Mouse (Mus musculus) megakaryocyte-erythroid progenitor cell, adult 5 weeks (primary cell): Measurements from ENCODE around the gene Vamp2. TPM values are rescaled to one million over a fixed set of nuclear protein-coding genes. Genes with fewer than 3 reads are reported as not detected.

Source experiments
- polyA plus RNA-seq: library from polyadenylated mRNA; stranded (reverse); fragments of >175 nt; gene quantifications from 2 replicates; pipeline ENCODE4 v1.2.3, GENCODE M21; 2012

Vamp2 gene
- 65.9 and 86.0 TPM in 2 replicates for polyA plus RNA-seq

DNA sequence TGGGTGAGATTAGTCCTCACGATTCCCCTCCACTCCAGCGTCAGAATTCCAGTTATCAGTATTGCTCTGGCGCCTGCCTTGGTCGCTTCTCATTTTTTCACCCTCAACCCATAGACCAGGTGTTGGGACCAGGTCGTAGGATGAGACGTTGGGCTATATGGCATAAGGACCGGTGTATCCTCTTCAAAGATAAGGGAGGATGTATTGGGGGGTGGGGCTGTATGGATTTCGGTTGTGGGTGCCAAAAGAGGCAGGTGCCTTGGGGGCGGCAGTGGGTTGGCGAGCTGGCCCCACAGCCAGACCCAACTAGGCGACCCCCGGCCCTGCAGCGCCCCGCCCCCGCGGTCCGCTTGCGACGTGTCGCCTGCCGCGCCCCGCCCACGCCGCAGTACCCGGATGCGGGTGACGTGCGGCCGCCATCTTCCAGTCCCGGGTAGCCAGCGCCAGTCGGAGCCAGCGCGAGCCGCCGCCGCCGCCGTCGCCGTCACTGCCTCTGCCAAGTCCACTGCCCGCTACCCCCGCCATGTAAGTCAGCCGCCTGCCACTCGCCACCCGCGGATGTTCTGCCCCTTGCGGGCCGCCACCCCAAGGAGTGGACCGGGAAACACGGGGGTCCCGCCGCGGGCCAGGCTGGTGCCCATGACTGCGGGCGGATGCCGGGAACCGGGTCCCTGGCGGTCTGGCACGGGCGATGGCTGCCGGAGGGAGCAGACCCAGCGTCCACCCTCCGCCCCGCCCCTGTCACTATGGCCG lies at the start of gene Vamp2:
TSS of gene Vamp2 (plus strand) at position 388 of the 753 bp plus-strand sequence.

DNA sequence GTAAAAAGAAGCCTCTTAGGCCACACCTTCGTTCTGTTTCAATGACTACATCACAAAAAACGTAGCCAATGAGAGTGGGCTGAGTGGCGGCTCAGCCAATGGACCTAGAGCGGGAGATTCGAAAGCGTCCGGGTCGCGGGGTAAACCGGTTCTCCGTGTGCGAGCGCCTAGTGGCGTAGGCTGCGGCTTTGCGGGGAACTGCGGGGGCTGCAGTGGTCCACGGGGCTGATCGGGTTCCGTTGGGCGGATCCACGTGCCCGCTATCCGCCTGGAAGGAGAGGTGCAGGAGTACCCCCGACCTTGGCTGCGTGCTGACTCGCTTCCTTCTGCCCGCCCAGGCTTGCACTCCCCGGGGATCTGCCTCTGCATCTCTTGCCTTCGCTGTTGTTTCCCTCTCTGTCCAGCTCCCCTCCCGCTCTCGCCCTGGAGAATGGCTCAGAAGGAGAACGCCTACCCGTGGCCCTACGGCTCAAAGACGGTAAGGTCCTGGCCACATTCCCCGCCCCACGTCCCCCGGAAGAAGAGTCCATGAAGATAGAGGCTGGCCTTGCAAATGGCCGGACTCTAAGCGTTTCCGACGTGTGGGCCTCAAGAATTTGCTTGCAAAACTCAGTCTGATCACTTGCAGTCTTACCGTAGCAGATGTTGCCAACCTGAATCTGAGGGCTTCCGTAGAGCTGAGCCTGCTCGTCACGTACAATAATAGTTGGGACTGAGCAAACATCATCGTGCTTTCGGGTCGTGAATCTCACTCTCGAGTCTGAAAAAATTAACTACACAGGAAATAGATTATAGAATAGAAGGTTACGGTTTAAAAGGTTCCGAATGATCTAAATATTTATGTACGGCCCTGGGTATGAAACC lies 42.5 kb upstream of the Vamp2 start, which contains the start of gene Aurkb:
TSS of gene Aurkb (plus strand) at position 117 of the 864 bp plus-strand sequence.

GRCm38 (mm10) chr11:69059357-69059974 lies 28.8 kb upstream of the Vamp2 start, which contains the start of gene Borcs6:
Borcs6 (plus strand) TSS chr11:69059717.

DNA sequence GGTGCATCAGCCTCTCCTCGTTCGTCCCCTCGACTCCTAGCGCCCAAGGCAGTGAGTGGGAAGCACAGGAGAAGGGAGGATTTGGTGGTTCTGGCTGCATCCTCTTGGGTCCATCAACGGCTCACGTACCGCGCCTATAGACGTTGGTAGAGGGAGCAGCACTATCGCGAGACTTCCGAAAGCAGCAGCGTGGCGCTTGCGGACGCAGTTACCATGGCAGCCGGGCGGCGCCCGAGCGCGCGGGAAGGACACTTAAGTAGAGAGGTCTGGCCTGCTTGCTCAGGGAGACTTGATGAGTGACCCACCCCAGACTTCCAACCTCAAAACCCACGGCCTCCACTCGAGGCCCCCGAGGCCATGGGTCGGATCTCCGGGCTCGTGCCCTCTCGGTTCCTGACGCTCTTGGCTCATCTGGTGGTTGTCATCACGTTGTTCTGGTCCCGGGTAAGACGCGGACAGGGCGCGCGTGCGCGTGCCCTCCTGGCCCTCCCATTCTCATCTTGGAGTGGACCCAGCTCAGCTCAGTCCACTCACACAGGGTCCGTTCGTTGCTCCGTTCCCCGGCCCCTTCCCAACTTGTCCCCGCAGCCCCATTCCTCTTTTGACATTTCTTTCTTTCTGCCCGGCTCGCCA lies 17.6 kb upstream of the Vamp2 start, which contains the start of gene Tmem107:
TSS of gene Tmem107 (plus strand) at position 217 of the 633 bp plus-strand sequence.

GRCm38 (mm10) chr11:69094697-69095429 lies 6.6 kb downstream of the Vamp2 start, which contains the start of gene Per1:
Per1 (plus strand) TSS chr11:69095217.

DNA sequence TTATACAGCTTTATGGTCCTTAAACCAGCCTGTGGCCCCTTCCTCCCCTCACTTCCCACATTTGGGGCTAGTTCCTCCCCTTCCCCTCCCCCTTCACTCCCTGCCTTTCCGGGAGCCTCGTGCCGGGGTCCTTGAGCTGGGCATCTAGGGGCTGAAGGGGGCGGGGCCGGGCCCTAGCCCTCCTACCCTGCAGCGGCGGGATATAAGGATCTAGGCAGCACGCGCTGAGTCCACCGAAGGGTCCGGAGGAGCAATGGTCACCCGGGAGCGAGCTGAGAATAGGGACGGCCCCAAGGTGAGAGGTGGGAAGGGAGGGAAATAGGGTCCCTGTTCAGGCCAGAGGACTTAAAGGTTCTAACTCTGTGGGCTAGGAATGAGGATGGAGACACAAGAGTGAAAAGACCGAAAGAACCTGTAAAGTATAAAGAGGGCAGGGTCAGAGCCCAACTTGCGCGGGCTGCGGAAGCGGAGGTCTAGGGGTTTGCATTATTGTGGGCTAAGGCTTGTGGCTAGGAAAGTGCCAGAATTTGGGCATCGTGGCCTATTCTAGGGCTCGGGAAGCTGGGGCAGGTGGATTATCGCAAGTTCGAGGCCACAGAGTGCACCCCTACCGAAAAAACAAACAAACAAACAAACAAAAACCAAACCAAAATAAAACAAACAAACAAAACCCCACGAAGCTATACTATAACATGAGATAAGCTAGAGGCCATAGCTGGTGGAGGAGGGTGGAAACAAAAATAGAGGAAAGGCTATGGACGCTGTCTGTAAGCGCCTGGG lies 32.1 kb downstream of the Vamp2 start, which contains the start of gene Hes7:
TSS of gene Hes7 (plus strand) at position 184 of the 780 bp plus-strand sequence.

DNA sequence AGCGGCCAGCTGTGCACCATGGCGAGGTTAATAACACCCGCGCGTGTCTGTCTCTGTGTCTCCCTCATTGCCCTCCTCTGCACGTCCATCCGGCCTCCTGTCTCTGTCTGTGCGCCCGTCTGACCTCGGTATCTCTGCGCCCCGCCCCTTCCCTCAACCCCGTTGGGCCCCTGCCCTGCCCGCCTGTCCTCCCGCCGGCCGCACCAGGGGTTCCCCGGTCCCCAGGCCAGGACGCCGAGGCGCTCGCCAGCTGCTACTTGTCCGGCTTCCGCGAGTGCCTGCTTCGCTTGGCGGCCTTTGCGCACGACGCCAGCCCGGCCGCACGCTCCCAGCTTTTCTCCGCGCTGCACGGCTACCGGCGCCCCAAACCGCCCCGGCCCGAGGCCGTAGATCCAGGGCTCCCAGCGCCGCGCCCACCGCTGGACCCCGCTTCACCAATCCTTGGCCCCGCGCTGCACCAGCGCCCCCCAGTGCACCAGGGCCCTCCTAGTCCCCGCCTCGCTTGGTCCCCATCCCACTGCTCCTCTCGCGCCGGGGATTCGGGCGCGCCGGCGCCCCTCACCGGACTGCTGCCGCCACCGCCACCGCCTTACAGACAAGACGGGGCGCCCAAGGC lies 34.2 kb downstream of the Vamp2 start, which contains the start of gene 9130213A22Rik:
TSS of gene 9130213A22Rik (minus strand) at position 254 of the 616 bp plus-strand sequence.

DNA sequence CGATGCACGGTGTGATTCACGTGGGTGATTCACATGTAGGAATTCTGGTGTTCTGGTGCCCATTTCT lies 37.4 kb downstream of the Vamp2 start, which contains the start of gene Aloxe3:
TSS of gene Aloxe3 (plus strand) at position 45 of the 67 bp plus-strand sequence.

Other genes starting within 250 kb of the Vamp2 start
- 45.0 and 50.0 TPM in 2 replicates for gene Ndel1, start 216.6 kb upstream of the Vamp2 start, polyA plus RNA-seq
- gene Rnf222, start 199.9 kb upstream of the Vamp2 start, polyA plus RNA-seq, result 0.03 TPM in 2 replicates
- 275 and 292 TPM in 2 replicates for gene Rpl26, start 186.9 kb upstream of the Vamp2 start, polyA plus RNA-seq
- gene Odf4, start 161.4 kb upstream of the Vamp2 start, polyA plus RNA-seq, result not detected in 2 replicates
- gene Arhgef15, start 131.0 kb upstream of the Vamp2 start, polyA plus RNA-seq, result 0.56 and 0.79 TPM in 2 replicates
- 2.1 TPM in 2 replicates for gene Slc25a35, start 120.4 kb upstream of the Vamp2 start, polyA plus RNA-seq
- gene Rangrf, start 113.3 kb upstream of the Vamp2 start, polyA plus RNA-seq, result 15.6 and 17.3 TPM in 2 replicates
- 25.3 and 36.6 TPM in 2 replicates for gene Pfas, start 80.0 kb upstream of the Vamp2 start, polyA plus RNA-seq
- gene Ctc1, start 72.6 kb upstream of the Vamp2 start, polyA plus RNA-seq, result 104 and 110 TPM in 2 replicates
- gene Aurkb, start 42.8 kb upstream of the Vamp2 start, polyA plus RNA-seq, result 93.3 and 166 TPM in 2 replicates
- 50.1 and 51.5 TPM in 2 replicates for gene Borcs6, start 28.8 kb upstream of the Vamp2 start, polyA plus RNA-seq
- 63.6 and 71.5 TPM in 2 replicates for gene Tmem107, start 17.7 kb upstream of the Vamp2 start, polyA plus RNA-seq
- gene Per1, start 6.7 kb downstream of the Vamp2 start, polyA plus RNA-seq, result 120 and 156 TPM in 2 replicates
- gene Hes7, start 31.9 kb downstream of the Vamp2 start, polyA plus RNA-seq, result 2.9 and 3.1 TPM in 2 replicates
- 0.22 and 0.39 TPM in 2 replicates for gene 9130213A22Rik, start 34.1 kb downstream of the Vamp2 start, polyA plus RNA-seq
- gene Aloxe3, start 37.4 kb downstream of the Vamp2 start, polyA plus RNA-seq, result not detected in 2 replicates
- gene Alox12b, start 68.5 kb downstream of the Vamp2 start, polyA plus RNA-seq, result not detected in 2 replicates
- gene Alox8, start 109.4 kb downstream of the Vamp2 start, polyA plus RNA-seq, result 0.02 and 0.43 TPM in 2 replicates
- gene Gucy2e, start 148.5 kb downstream of the Vamp2 start, polyA plus RNA-seq, result 0.01 TPM in 1 of 2 replicates, not detected in the other
- gene Cntrob, start 235.3 kb downstream of the Vamp2 start, polyA plus RNA-seq, result 22.6 and 44.8 TPM in 2 replicates
- gene Trappc1, start 235.5 kb downstream of the Vamp2 start, polyA plus RNA-seq, result 5.1 and 6.6 TPM in 2 replicates
- gene Kcnab3, start 237.8 kb downstream of the Vamp2 start, polyA plus RNA-seq, result 0.16 and 0.42 TPM in 2 replicates